Mouse (Mus musculus) stomach, embryonic 16.5 days (tissue): Measurements from ENCODE around the gene Pkm. TPM values are rescaled to one million over a fixed set of nuclear protein-coding genes. Genes with fewer than 3 reads are reported as not detected.

Experiments used
- ATAC-seq: fragments of 200-750 bp; cut with Nextera tagmentation; 2 replicates; pipeline ENCODE4 v1.8.0; 2017; ENCODE audit warnings: moderate number of reproducible peaks, moderate TSS enrichment; ENCODE audit not compliant: insufficient read depth, low FRiP score
- H3K27ac ChIP-seq: fragments of 300-500 bp; sonication (generic); 2 replicates; pipeline ENCODE4 v1.5.1; 2014; ENCODE audit warnings: low read length
- H3K27me3 ChIP-seq: fragments of 300-500 bp; sonication (generic); 2 replicates; pipeline ENCODE4 v1.6.1; 2014; ENCODE audit warnings: low read length, control low read depth, mixed read lengths; ENCODE audit not compliant: control insufficient read depth, insufficient read depth
- H3K36me3 ChIP-seq: fragments of 300-500 bp; sonication (generic); 2 replicates; pipeline ENCODE4 v1.6.1; 2014; ENCODE audit warnings: low read length; ENCODE audit not compliant: control insufficient read depth, insufficient read depth
- H3K4me1 ChIP-seq: fragments of 300-500 bp; sonication (generic); 2 replicates; pipeline ENCODE4 v1.6.1; 2014; ENCODE audit warnings: low read length, control low read depth, mixed read lengths; ENCODE audit not compliant: control insufficient read depth, insufficient read depth
- H3K4me2 ChIP-seq: fragments of 300-500 bp; sonication (generic); 2 replicates; pipeline ENCODE4 v1.6.1; 2014; ENCODE audit warnings: low read depth, low read length, mixed read lengths
- H3K4me3 ChIP-seq: fragments of 300-500 bp; sonication (generic); replicated peaks from 2 replicates; pipeline ENCODE4 v1.5.1; 2014; ENCODE audit warnings: mild to moderate bottlenecking, low read length
- H3K9ac ChIP-seq: fragments of 300-500 bp; sonication (generic); 2 replicates; pipeline ENCODE4 v1.6.1; 2014; ENCODE audit warnings: low read length
- H3K9me3 ChIP-seq: fragments of 300-500 bp; sonication (generic); replicated peaks from 2 replicates; pipeline ENCODE4 v1.6.1; 2016; ENCODE audit warnings: low read length, control low read depth; ENCODE audit not compliant: control insufficient read depth
- WGBS: fragments of 180-500 bp; shearing (Covaris S2); extraction: QIAGEN DNeasy Blood & Tissue Kit; methylation state at CpG from one replicate; pipeline ENCODE4 v1.1.7; 2014; 5-methylcytosine and 5-hydroxymethylcytosine counted together
- polyA plus RNA-seq: library from polyadenylated mRNA; unstranded; fragments of >200 nt; fragmentation: Nextera tagmentation; extraction: Ambion mirVana; gene quantifications from 2 replicates; pipeline ENCODE4 v1.2.1, GENCODE M21; 2015

The Pkm gene
- polyA plus RNA-seq, 1 experiment from 2014 or later: 1,032 TPM

DNA sequence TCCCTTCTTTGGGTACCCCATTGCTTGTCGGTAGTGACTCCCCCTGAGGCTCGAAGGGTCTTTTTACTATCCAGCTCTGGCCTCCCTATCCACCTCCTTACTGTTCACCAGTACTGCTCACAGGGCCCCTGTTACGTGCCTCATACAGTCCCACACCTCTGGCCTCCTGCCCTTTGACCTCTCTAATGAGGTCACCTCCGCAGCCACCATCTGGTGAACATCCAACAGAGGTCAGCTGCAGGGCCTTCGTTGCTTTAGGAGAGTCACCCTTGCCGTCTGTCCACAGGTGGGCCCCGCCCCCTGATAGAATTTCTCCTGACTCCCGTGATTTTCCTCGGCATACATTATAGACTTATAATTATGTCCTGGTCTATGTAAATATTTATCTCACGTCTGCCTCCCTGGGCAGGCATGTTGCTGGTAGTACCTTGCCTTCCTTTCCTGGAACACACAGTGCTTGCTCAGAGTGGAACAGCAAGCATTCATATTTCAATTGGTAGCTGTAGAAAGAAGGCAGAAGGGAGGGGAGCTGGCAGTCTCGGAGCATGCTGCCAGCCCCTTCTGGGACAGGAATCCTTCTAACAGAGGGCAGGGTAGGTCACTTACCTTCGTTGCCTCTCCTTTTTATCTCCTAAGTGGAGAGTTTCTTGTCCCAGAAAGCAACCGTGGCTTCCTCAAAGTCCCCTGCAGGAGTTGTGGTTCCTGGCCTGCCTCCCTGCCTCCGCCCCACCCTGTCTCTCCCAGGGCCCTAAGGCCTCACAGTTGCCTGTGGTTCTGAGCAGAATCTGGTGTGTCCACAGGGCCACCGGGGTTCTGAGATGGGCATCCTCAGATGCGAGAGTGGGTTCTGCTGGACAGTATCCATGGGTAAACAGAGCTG lies 38.6 kb downstream of the Pkm start:
- Histone ChIP-seq H3K27me3 (no peaks in the 10 kb centered on the region), H3K9ac (peak overlapping the region; percentile 40; the same call in 1 of the 2 replicates), H3K4me3 (no peak overlapping the region), H3K27ac (peak overlapping the region; percentile 64), H3K4me2 (no peak overlapping the region), H3K4me1 (peaks cover 30% of the 10 kb centered on the region), H3K36me3 (no peaks in the 10 kb centered on the region), H3K9me3 (no peaks in the 10 kb centered on the region)
- 27% methylated on average over 16 of the region's 16 CpGs for WGBS
- 0 out of 2 replicates have a peak, but pooled peaks have one; percentile 10 for ATAC-seq

GRCm38 (mm10) chr9:59695451-59695813 lies 39.3 kb downstream of the Pkm start:
- peak overlapping the region; percentile 64; the same call in 1 of the 2 replicates for H3K27ac ChIP-seq
- no peak overlapping the region for H3K4me3 ChIP-seq
- peak overlapping the region; percentile 40; the same call in 1 of the 2 replicates for H3K9ac ChIP-seq
- peaks cover 30% of the 10 kb centered on the region for H3K4me1 ChIP-seq
- no peaks in the 10 kb centered on the region for H3K36me3 ChIP-seq
- 41% methylated on average over 3 of the region's 3 CpGs for WGBS
- no peaks in the 10 kb centered on the region for H3K27me3 ChIP-seq
- no peak overlapping the region for H3K4me2 ChIP-seq
- ATAC-seq: no peak
- no peaks in the 10 kb centered on the region for H3K9me3 ChIP-seq

DNA sequence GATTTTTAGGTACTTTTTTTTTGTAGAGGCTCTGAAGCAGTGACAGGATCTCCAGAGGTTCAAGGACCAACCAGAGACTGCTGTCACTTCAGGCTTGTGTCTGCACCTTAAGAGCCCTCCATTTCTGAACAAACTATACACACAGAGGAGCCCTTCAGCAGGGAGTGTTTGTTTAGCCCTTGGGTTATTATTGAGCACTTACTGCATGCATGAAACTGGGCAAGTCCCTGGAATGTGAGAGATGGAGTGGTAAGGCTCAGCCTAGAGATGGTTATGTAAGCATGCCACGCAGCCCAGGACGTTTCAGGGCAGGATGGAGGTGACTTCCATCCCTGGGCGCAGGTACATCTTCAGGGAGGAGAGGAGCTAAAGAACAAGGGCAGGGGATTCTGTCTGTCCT lies 40.2 kb downstream of the Pkm start:
- H3K4me1 ChIP-seq: peaks cover 29% of the 10 kb centered on the region
- no peak overlapping the region for H3K27ac ChIP-seq
- no peak for ATAC-seq
- H3K9ac ChIP-seq: no peak overlapping the region
- no peak overlapping the region for H3K4me2 ChIP-seq
- 72% methylated on average over 3 of the region's 3 CpGs for WGBS
- H3K9me3 ChIP-seq: no peaks in the 10 kb centered on the region
- no peaks in the 10 kb centered on the region for H3K27me3 ChIP-seq
- H3K36me3 ChIP-seq: no peaks in the 10 kb centered on the region
- no peak overlapping the region for H3K4me3 ChIP-seq

DNA sequence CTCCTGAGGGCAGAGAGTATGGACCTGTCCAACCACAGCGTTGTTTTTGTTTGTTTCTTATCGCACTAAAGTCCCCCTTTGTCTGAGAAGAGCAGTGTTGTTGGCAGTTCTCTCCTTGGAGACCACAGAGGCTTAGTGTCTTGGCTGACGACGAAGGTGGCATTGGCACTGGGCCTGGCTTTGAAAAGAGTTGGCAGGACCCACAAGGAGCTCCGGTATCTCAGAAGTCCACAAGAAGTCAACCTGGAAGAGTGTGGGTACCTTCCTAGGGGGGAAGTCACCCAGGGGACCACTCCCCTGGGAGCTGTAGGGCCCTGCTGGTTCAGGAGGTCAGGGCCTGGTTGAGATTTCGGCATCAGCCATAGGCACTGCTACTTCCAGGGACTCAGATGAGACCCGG lies 44.9 kb downstream of the Pkm start:
- Histone ChIP-seq H3K9ac (no peak overlapping the region), H3K4me3 (no peak overlapping the region), H3K4me2 (no peak overlapping the region), H3K4me1 (no peaks in the 10 kb centered on the region), H3K9me3 (no peaks in the 10 kb centered on the region), H3K27me3 (no peaks in the 10 kb centered on the region), H3K36me3 (no peaks in the 10 kb centered on the region), H3K27ac (no peak overlapping the region)
- 81% methylated on average over 7 of the region's 7 CpGs for WGBS
- no peak for ATAC-seq

DNA sequence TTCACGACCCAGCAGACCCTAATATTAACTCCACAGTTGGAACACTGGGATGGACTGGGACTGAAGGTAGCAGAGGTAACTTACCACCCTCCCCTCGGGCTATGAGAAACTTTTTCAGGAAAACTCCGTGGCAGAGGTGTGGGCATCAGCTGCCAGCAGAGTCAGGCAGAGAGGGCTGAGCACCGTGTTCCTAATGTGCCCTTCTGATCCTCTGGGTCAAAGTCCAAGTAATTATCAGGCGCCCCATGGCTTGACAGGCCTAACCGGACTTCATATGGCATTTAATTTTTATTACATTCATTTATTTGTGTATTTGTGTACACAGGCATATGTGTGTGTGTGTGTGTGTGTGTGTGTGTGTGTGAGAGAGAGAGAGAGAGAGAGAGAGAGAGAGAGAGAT lies 46.9 kb downstream of the Pkm start:
- no peak overlapping the region for H3K4me3 ChIP-seq
- H3K27me3 ChIP-seq: no peaks in the 10 kb centered on the region
- H3K9ac ChIP-seq: no peak overlapping the region
- H3K4me1 ChIP-seq: peaks cover 6% of the 10 kb centered on the region
- H3K27ac ChIP-seq: no peak overlapping the region
- H3K4me2 ChIP-seq: no peak overlapping the region
- 51% methylated on average over 6 of the region's 6 CpGs for WGBS
- H3K9me3 ChIP-seq: no peaks in the 10 kb centered on the region
- ATAC-seq: no peak
- no peaks in the 10 kb centered on the region for H3K36me3 ChIP-seq

- Histone ChIP-seq H3K4me2 (no peak overlapping the region), H3K9ac (no peak overlapping the region), H3K4me1 (peaks cover 6% of the 10 kb centered on the region), H3K4me3 (no peak overlapping the region), H3K27ac (peak overlapping the region; percentile 8; the same call in 1 of the 2 replicates), H3K36me3 (no peaks in the 10 kb centered on the region), H3K27me3 (no peaks in the 10 kb centered on the region), H3K9me3 (no peaks in the 10 kb centered on the region)
- peak; percentile 31; the same call in 1 of the 2 replicates for ATAC-seq
- WGBS: 39% methylated on average over 10 of the region's 10 CpGs
These were observed 51.0 kb downstream of the Pkm start for GRCm38 (mm10) chr9:59706850-59707825.

- Histone ChIP-seq H3K27ac (no peak overlapping the region), H3K4me2 (no peak overlapping the region), H3K9ac (no peak overlapping the region), H3K4me1 (peaks cover 6% of the 10 kb centered on the region), H3K4me3 (no peak overlapping the region), H3K27me3 (no peaks in the 10 kb centered on the region), H3K36me3 (no peaks in the 10 kb centered on the region), H3K9me3 (no peaks in the 10 kb centered on the region)
- WGBS: 87% methylated on average over 3 of the region's 3 CpGs
- ATAC-seq: no peak
These were observed 53.1 kb downstream of the Pkm start for GRCm38 (mm10) chr9:59709225-59709624.

DNA sequence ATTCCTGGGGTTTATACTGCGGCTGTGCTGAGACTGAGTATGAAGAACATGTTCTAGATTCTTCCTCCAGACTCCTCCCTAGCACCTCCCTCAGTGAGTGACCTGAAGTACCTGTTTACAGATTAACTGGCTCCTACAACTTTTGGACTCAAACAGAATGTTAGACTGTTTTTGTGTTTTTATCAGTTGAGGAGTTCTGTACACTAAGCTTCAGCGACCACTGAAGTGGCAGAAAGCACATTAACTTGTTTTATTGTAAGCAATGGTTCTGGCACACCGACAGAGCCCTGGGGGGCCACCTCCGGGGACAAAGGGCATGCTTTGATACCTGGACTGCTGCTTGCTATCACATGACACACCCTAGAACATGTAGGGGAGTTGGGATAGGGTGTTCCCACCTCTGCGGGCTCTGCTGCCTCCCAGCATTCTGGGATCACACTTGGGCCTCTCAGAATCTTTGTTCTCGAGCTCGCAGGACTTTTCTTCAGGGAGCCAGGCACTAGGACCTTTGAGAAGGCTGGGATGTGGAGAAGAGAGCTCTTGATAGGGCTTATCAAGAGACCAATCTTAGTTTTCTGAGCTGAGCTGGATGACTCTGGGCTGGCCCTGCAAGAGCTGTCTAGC lies 60.2 kb downstream of the Pkm start:
- H3K4me2 ChIP-seq: no peak overlapping the region
- H3K9ac ChIP-seq: no peak overlapping the region
- peaks cover 3% of the 10 kb centered on the region; the same call in 1 of the 2 replicates for H3K4me1 ChIP-seq
- no peaks in the 10 kb centered on the region for H3K9me3 ChIP-seq
- WGBS: 53% methylated on average over 7 of the region's 7 CpGs
- no peak overlapping the region for H3K4me3 ChIP-seq
- no peaks in the 10 kb centered on the region for H3K27me3 ChIP-seq
- 0 out of 2 replicates have a peak, but pooled peaks have one; percentile 33 for ATAC-seq
- H3K27ac ChIP-seq: no peak overlapping the region
- no peaks in the 10 kb centered on the region for H3K36me3 ChIP-seq
